Mouse (Mus musculus): ENCODE results near the gene Tbc1d19.
A peak's percentile ranks its signal among the peaks of the same experiment; 100 is the strongest.

Gene Tbc1d19

DNA sequence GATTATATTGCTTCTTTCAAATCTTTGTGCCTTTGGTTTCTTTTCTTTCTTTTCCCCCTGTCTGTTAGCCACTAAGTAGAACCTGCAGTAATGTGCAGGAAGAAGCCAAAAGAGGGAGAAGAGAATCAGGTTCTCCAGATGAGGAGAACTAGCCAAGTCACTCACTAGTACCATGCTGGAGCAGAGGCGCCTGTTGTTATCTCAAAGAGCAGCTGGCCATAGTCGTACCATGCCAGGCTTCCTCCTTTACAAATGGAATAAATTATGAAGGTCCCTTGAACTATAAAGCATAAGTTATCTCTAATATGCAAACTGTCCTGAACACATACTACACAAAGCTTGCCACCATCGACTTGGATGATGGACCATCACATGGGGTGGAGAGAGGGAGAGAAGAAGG lies 99.8 kb downstream of the Tbc1d19 start:
- no peak for DNase-seq (ENCODE audit: low spot score)

DNA sequence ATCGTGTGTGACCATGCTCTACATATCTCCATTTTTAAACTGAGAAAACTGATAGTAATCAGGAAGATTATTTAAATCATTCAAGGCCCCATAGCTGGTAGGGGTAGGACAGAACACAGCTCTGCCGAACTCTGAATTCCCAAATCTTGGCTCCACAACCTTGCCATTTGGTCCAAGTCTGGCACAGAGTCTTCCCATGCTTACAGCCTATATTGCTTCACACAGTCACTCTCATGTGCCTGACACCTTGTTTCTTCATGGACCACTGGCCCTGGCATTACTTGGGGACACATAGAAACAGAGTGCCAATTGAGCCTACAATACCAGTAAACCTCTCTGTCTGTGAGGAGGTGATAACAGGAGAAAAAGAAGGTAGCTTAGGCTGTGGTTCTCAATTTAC lies 111.0 kb downstream of the Tbc1d19 start:
- DNase-seq (ENCODE audit: low spot score): no peak

- no peak for DNase-seq (ENCODE audit: low spot score)
Measured at GRCm38 (mm10) chr5:53922149-53922904, 112.9 kb downstream of the Tbc1d19 start.

DNA sequence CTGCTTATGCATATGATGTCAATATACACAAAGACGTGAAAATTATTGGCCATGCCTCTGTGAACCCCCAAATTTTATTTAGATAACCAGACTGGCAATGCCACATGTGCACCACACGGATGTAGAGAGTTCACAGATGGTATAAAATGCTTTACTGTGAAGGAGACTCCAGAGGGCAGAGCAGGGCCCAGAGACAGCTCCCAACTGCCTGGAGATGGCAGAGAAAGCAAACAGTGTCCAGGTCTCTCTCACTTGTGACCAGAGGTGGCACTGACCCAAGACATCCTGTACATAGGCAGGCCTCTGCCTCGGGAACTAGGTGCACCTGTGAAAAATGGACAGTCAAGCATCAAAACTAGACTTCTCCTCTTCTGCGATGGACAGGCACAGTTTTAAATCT lies 114.6 kb downstream of the Tbc1d19 start:
- DNase-seq (ENCODE audit: low spot score): no peak

DNA sequence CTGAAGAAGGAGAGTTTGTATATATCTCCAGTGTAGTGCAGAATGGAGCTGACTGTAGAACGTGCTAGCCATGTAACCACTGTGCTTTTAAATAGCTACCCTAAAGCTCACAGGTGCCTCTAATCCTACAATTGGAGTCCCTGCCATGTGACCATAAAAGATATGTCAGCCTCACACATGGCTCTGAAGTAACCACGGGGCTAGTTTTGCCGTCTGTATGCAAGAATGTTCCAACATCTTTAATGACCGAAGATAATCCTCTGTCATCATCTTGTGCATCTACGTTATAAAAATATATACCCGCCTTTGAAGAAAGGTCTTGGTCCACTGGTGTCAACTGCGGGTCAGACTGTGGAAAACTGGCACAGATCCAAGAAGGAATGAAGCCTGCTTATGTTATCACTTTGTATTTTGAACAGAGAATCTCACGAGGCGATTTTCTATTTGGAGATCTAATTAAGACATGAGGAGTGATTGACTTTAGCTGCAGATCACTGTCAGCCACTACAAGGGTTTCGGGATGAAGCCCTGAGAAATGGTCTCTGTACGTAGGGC lies 117.0 kb downstream of the Tbc1d19 start:
- DNase-seq (ENCODE audit: low spot score): no peak

- DNase-seq (ENCODE audit: low spot score): no peak
Measured at GRCm38 (mm10) chr5:53927886-53928285, 118.5 kb downstream of the Tbc1d19 start.

DNA sequence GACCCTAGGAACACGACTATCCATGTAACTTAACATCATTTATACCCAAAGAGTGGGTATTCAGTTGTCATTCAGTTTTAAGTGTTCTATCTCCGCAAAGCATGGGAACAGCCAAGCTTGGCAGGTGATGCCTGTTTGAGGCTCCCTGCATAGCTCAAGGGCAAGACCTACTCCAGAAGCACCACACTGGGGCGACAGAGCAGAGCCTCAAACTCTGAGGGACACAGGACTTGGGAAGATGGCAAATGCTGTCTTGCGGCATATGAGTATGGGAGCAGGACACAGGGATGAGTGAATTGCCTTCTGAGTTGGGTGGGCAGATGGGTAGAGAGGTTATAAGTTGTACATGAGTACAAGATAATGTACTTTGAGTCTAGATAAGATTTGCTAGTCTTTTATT lies 119.1 kb downstream of the Tbc1d19 start:
- DNase-seq (ENCODE audit: low spot score): no peak

DNA sequence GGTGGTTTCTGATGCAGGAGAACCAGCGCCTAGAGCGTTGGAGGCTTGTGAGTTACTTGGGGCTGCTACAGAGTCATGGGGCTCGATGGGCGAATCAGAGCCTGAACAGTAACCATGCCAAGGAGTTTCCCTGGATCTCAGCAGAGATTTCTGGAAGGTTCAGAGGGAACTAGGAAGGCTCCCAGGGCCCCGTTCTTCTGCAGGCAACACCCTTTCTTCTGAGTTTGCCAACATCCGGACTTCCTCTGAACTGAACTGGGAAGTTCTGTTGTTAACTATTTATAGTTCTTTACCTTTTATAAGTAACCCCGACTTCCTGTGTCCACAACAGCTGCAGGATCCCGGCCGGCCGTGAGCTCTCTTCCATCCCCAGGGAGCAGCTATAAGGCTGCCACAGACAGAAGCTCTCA lies 119.8 kb downstream of the Tbc1d19 start:
- DNase-seq (ENCODE audit: low spot score): no peak

- DNase-seq (ENCODE audit: low spot score): no peak
Measured at GRCm38 (mm10) chr5:53929814-53930213, 120.4 kb downstream of the Tbc1d19 start.

- no peak for DNase-seq (ENCODE audit: low spot score)
Measured at GRCm38 (mm10) chr5:53931011-53931410, 121.6 kb downstream of the Tbc1d19 start.

DNA sequence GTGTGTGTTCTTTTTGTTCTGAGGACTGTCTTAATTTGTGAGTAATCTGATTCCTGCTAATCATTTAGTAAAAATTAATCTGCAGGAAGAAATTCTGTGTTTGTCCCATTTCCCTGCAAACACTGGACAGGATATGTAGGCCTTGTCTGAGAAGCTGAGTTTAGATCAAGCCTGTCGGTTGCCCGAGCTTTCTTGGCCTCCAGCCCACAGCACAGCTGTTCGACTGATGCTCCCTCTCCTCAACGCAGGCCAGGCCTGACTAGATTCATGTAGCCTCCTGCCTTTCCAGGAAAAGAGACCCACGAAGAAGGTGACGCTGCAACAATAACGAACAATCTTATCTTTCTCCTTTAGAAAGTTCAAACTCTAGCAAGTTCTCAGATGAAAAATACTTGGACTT lies 124.2 kb downstream of the Tbc1d19 start:
- DNase-seq (ENCODE audit: low spot score): peak; percentile 43

DNA sequence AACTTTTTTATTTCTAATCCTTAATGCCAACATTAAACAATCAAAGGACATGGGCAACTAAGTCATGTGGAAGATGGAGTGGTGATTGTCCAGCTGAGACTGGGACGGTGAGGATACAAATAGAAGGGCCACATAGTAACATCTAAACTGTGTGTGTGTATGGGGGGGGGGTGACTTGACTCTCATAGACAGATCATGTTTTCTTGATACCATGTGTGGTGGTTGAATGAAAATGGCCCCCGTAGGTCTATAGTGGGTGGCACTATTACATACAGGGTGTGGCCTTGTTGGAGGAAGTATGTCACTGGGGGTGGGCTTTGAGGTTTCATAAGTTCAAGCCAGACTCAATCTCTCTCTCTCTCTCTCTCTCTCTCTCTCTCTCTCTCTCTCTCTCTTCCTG lies 124.6 kb downstream of the Tbc1d19 start:
- no peak for DNase-seq (ENCODE audit: low spot score)

- no peak for DNase-seq (ENCODE audit: low spot score)
Measured at GRCm38 (mm10) chr5:53934826-53935225, 125.4 kb downstream of the Tbc1d19 start.

- DNase-seq (ENCODE audit: low spot score): no peak
Measured at GRCm38 (mm10) chr5:53937187-53937586, 127.8 kb downstream of the Tbc1d19 start.

GRCm38 (mm10) chr5:53939026-53939425 lies 129.6 kb downstream of the Tbc1d19 start:
- no peak for DNase-seq (ENCODE audit: low spot score)

DNA sequence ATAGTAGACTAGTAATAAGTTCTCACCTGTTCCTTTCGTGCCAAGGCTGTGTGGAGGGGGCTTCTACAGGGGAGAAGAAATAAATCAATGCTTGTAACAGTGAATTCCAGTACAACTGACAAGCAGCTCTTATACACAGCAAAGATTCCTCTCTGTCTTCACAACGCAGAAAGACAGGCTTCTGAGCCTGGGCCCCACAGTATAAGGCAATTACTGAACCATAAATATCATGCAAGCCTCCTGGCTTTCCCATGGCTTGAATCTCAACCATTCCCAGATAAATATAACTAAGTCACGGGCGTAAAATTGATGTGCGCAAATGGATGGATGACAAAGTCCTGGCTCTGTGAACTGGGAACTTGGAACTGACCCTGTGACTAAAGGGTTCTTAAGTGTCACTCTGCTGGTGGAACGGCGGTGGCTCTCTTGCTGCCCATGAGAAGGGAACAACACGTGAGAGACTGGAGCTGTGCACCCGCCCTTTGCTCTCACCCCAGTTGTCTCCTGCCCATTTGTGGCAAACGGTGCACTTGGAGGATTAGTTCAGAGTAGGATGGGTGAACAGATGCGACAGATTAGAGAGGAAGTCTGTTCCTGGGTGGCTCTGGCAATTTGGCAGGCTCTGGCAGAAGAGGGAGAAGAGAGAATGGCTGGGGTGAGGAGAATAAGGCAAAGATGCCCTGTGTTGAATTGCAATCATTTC lies 132.1 kb downstream of the Tbc1d19 start:
- DNase-seq (ENCODE audit: low spot score): no peak

DNA sequence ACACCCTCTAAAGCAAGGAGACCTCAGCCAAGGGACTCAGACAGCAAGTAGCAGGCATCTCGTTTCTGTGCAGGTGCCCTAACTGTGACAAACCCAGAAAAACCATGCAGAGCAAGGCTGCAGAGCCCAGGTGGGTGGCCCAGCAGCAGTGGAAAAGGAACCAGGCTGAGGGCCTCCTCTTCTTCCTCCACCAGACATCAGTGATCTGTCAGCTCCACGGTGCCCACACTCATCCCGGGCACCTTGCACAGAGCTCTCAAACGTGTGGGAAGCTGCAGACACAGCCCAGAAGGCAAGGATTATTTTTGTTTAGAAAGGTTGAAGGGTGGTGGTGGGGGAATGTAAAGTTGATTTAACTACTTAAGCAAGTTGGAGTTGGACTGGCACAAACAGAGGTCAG lies 132.9 kb downstream of the Tbc1d19 start:
- no peak for DNase-seq (ENCODE audit: low spot score)

DNA sequence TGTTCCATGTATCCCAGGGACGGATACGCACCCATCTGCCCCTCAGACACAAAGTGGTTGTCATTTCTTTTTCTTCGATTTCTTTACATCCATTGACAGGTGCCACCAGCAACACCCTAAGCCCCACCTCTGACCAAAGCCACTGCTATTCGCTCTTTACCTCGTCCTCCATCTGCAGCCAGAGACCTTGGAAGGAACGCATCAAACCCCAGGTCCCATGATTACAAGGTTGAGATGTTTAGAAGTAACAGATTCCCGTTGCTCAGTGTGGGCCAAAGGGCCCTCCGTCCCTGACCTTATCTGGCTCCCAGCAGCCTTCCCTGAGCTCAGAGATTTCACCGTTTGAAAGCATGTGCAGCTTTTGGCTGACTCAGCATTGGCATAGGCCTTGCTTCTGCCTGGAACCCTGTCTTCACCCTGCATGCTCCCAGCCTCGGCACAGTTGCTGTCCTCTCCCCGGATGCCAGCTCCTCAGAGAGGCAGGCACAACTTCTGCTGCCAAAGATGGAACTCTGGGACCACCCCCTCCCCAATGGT lies 134.0 kb downstream of the Tbc1d19 start:
- no peak for DNase-seq (ENCODE audit: low spot score)

DNA sequence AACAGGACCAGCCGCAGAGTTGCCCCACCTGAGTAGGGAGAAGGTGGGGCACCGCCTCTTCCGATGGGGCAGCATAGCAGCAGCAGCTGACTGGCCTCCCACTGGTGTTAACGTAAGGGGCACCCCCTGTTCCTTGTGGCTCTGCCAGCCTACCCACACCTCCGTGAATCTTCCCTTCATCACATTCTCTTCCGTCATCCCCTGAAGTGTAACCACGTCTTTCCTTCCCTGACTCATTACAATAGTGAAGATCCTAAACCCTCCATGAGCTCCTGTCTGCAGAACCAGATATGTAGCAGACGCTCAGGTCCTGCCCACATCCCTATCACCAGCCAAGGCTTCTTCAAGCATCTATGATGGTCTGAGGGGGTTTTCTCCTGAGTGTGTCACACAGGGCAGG lies 137.3 kb downstream of the Tbc1d19 start:
- DNase-seq (ENCODE audit: low spot score): no peak

GRCm38 (mm10) chr5:53947549-53948183 lies 138.3 kb downstream of the Tbc1d19 start:
- no peak for DNase-seq (ENCODE audit: low spot score)

DNA sequence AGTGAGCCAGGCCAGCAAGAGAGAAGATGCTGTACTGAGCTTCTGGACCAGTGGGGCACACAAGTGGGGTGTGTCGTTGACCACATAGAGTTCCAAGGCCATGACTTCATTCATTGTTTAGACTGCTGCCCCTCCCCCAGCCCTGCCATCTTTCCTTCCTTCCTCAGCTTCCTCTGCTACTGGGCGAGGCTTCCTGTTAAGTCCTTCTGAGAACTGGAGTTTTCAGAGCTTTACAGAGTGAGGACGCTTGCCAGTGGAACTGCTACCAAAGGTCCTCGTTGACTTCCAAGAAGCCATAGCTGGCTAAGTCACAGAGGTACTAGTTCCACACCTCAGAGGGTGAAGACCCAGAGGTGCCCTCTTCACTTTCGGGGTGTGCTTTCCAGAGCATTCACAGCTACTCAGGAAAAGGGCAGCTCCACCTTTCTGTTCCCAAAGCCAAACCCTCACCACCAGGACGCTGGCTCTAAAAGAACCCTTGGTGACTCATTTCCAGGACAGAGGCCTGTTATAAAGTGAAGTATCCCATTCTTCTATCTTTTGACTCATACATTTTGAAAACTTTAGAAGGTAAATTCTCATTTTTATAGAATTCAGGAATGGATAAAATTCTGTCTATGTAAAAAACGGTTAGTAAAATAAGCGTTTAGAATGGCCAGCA lies 139.3 kb downstream of the Tbc1d19 start:
- no peak for DNase-seq (ENCODE audit: low spot score)

DNA sequence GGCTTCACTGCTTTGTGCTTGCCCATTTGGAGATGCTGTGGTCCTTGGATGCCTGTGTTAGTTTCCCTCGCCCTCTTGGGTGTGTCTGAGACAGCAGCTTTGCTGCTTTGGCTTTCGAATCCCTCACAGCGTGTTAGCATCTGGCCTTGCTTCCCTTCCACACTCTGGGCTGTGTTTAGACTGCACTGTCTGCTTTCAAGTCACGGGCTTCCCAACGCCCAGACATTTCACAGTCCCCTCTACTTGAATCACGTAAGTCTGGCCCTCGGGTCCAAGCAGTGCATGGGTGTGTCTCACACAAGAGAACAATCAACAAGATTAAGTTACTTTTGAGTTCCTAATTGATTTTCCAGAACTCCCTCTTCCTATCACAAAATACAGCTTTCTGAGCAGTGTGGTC lies 140.8 kb downstream of the Tbc1d19 start:
- no peak for DNase-seq (ENCODE audit: low spot score)
